Comparison of ENCODE assay signal across 9 mouse cellular contexts in genomic region chrX:106105464-106105863, GRCm38 (mm10). TPM values are rescaled to one million over a fixed set of nuclear protein-coding genes. Genes with fewer than 3 reads are reported as not detected.
A peak's percentile ranks its signal among the peaks of the same experiment; 100 is the strongest.
DNase-seq lines count a peak whose midpoint lies in the region; ATAC-seq and TF ChIP-seq lines count a peak whose summit lies in the region.
"Had no signal": no experiment of that assay in that cellular context is flagged by ENCODE, and none has a peak within 500 bp of the region (broad histone marks: within the 10 kb centered on the region; RNA-seq: fewer than 3 reads in every experiment).

No protein-coding gene starts in this region.

- TF ChIP-seq POLR2A in liver, adult 2 months (IDR thresholded peaks at IDR 0.05; ENCODE audit: extremely low read depth, insufficient read depth, low read length): no peak

- no peak overlapping the region for H3K9ac ChIP-seq in liver, adult 2 months (ENCODE audit: low read depth, low read length)
- no peak overlapping the region for H3K9ac ChIP-seq in liver, embryonic 11.5 days (ENCODE audit: low read depth, low read length)
- H3K9ac ChIP-seq in kidney, postnatal 0 days (ENCODE audit: low read depth, low read length): no peak overlapping the region
- no peak overlapping the region for H3K9ac ChIP-seq in hindbrain, embryonic 12.5 days
- H3K9ac ChIP-seq: embryonic facial prominence, embryonic 13.5 days had no signal

- peaks cover 4% of the 10 kb centered on the region; the same call in 1 of the 2 replicates for H3K36me3 ChIP-seq in liver, adult 2 months (ENCODE audit: control insufficient read depth, insufficient read depth, low read length)
- no peaks in the 10 kb centered on the region; the same call in 1 of the 2 replicates for H3K36me3 ChIP-seq in liver, embryonic 11.5 days (ENCODE audit: control insufficient read depth, insufficient read depth, low read length)
- H3K36me3 ChIP-seq in kidney, postnatal 0 days (ENCODE audit: insufficient read depth, low read length): 0 out of 2 replicates have a peak, but pooled peaks cover 4% of the 10 kb centered on the region
- H3K36me3 ChIP-seq in hindbrain, embryonic 12.5 days: 0 out of 2 replicates have a peak, but pooled peaks cover 4% of the 10 kb centered on the region

- H3K27ac ChIP-seq in liver, adult 2 months (replicated peaks; ENCODE audit: insufficient read depth, low read depth, low read length): no peak overlapping the region
- no peak overlapping the region for H3K27ac ChIP-seq in liver, embryonic 11.5 days (ENCODE audit: low read depth, low read length)
- no peak overlapping the region for H3K27ac ChIP-seq in kidney, postnatal 0 days
- no peak overlapping the region for H3K27ac ChIP-seq in hindbrain, embryonic 12.5 days
- H3K27ac ChIP-seq: embryonic facial prominence, embryonic 13.5 days had no signal

- no peak for ATAC-seq in liver, embryonic 11.5 days (replicated peaks; ENCODE audit: low FRiP score)
- peak; percentile 65; the same call in 1 of the 2 replicates for ATAC-seq in common myeloid progenitor, adult 5-6 weeks (replicated peaks; ENCODE audit: low read depth, poor library complexity, severe bottlenecking)
- ATAC-seq in kidney, postnatal 0 days (replicated peaks; ENCODE audit: low FRiP score, low read depth): no peak
- ATAC-seq in megakaryocyte, adult 5-6 weeks (ENCODE audit: poor library complexity, severe bottlenecking): no peak
- no peak for ATAC-seq in hindbrain, embryonic 12.5 days (ENCODE audit: low FRiP score)

- no peak overlapping the region for H3K4me3 ChIP-seq in liver, adult 2 months (ENCODE audit: insufficient read depth, low read depth, low read length)
- H3K4me3 ChIP-seq in liver, embryonic 11.5 days (ENCODE audit: low read depth, low read length): no peak overlapping the region
- H3K4me3 ChIP-seq in kidney, postnatal 0 days (replicated peaks; ENCODE audit: low read depth, low read length): no peak overlapping the region
- no peak overlapping the region for H3K4me3 ChIP-seq in hindbrain, embryonic 12.5 days
- H3K4me3 ChIP-seq: embryonic facial prominence, embryonic 13.5 days had no signal

- no peaks in the 10 kb centered on the region for H3K79me2 ChIP-seq in liver, adult 2 months (ENCODE audit: control insufficient read depth, insufficient read depth, low read length)

- WGBS in liver, adult 2 months: 29% methylated on average over 2 of the region's 2 CpGs
- WGBS in liver, embryonic 11.5 days: 57% methylated on average over 2 of the region's 2 CpGs
- 43% methylated on average over 2 of the region's 2 CpGs for WGBS in kidney, postnatal 0 days
- 79% methylated on average over 2 of the region's 2 CpGs for WGBS in hindbrain, embryonic 12.5 days

- H3K9me3 ChIP-seq in liver, embryonic 11.5 days (ENCODE audit: control insufficient read depth, low read length): no peaks in the 10 kb centered on the region
- H3K9me3 ChIP-seq in kidney, postnatal 0 days (replicated peaks; ENCODE audit: low read length): no peaks in the 10 kb centered on the region
- no peaks in the 10 kb centered on the region for H3K9me3 ChIP-seq in hindbrain, embryonic 12.5 days (replicated peaks)
- H3K9me3 ChIP-seq: embryonic facial prominence, embryonic 13.5 days had no signal

- no peaks in the 10 kb centered on the region for H3K27me3 ChIP-seq in liver, adult 2 months (ENCODE audit: control insufficient read depth, insufficient read depth, low read length)
- H3K27me3 ChIP-seq in liver, embryonic 11.5 days (replicated peaks; ENCODE audit: control insufficient read depth, insufficient read depth, low read length): 0 out of 2 replicates have a peak, but pooled peaks cover 2% of the 10 kb centered on the region
- no peaks in the 10 kb centered on the region for H3K27me3 ChIP-seq in kidney, postnatal 0 days (ENCODE audit: insufficient read depth, low read length)
- H3K27me3 ChIP-seq in hindbrain, embryonic 12.5 days: no peaks in the 10 kb centered on the region

- TF ChIP-seq CTCF in liver, adult 2 months (IDR thresholded peaks at IDR 0.05; ENCODE audit: low read depth, low read length): peak; percentile 77
- peak; percentile 70 for TF ChIP-seq CTCF in kidney, postnatal 0 days (IDR thresholded peaks at IDR 0.05; ENCODE audit: low read depth)

- H3K4me2 ChIP-seq in liver, embryonic 11.5 days: no peak overlapping the region
- H3K4me2 ChIP-seq in kidney, postnatal 0 days (ENCODE audit: low read length): no peak overlapping the region
- H3K4me2 ChIP-seq in hindbrain, embryonic 12.5 days (replicated peaks): no peak overlapping the region
- H3K4me2 ChIP-seq: embryonic facial prominence, embryonic 13.5 days had no signal

- peak; percentile 25 for DNase-seq in liver, adult 2 months (ENCODE audit: extremely low read depth, low read depth, low spot score)
- no peak for DNase-seq in liver, embryonic 11.5 days (ENCODE audit: low spot score)
- DNase-seq in adipocyte (ENCODE audit: low spot score): peak; percentile 48
- no peak for DNase-seq in kidney, postnatal 0 days (ENCODE audit: low spot score)
- DNase-seq in lung, postnatal 36 days: peak; percentile 72

- no peaks in the 10 kb centered on the region for H3K4me1 ChIP-seq in liver, adult 2 months (ENCODE audit: control insufficient read depth, insufficient read depth, low read length)
- no peaks in the 10 kb centered on the region for H3K4me1 ChIP-seq in liver, embryonic 11.5 days (replicated peaks; ENCODE audit: control insufficient read depth, insufficient read depth, low read length)
- H3K4me1 ChIP-seq in kidney, postnatal 0 days (replicated peaks; ENCODE audit: insufficient read depth, low read length): no peaks in the 10 kb centered on the region
- no peaks in the 10 kb centered on the region for H3K4me1 ChIP-seq in hindbrain, embryonic 12.5 days
- H3K4me1 ChIP-seq: embryonic facial prominence, embryonic 13.5 days had no signal

RNA-seq across cellular contexts. Expression of gene Tlr13, which starts 37.5 kb away (rescaled TPM):
- 1.9 and 2.4 TPM in 2 replicates for total RNA-seq in liver, adult 2 months (2014; rRNA removed)
- polyA plus RNA-seq in liver, adult 2 months (2012; rRNA removed): 0.19 and 0.71 TPM in 2 replicates
- polyA plus RNA-seq in liver, embryonic 11.5 days (2014; fragmentation: Nextera tagmentation; extraction: Ambion mirVana): 0.65 and 1.1 TPM in 2 replicates
- 0.05 and 0.97 TPM in 2 replicates for total RNA-seq in common myeloid progenitor, adult 5-6 weeks (2017)
- polyA plus RNA-seq in kidney, postnatal 0 days (2015; fragmentation: Nextera tagmentation; extraction: Ambion mirVana): 0.59 and 0.62 TPM in 2 replicates
- 116 and 127 TPM in 2 replicates for total RNA-seq in megakaryocyte, adult 5-6 weeks (2015)
- total RNA-seq in megakaryocyte, adult 5-6 weeks (2017): 131 and 150 TPM in 2 replicates
- 0.34 and 0.37 TPM in 2 replicates for polyA plus RNA-seq in hindbrain, embryonic 12.5 days (2016; fragmentation: Nextera tagmentation; extraction: Ambion mirVana)

Comparison
In these comparisons a context has a peak if more than half of its experiments do, and no peak if none do; other contexts are left out.
1. DNase-seq: peak in liver, adult 2 months (single experiment), adipocyte (single experiment) and lung, postnatal 36 days (single experiment); none in liver, embryonic 11.5 days (single experiment) and kidney, postnatal 0 days (single experiment).